Mouse (Mus musculus) lung, adult 18-20 months (tissue): ENCODE results near the gene Plpp1.

ENCODE experiments used
- DNase-seq, 2 experiments: peaks; one replicate each; pipeline ENCODE4 v3.0.0; 2022; ENCODE audit warnings: mixed read lengths in 2 of 2

Plpp1 gene

DNA sequence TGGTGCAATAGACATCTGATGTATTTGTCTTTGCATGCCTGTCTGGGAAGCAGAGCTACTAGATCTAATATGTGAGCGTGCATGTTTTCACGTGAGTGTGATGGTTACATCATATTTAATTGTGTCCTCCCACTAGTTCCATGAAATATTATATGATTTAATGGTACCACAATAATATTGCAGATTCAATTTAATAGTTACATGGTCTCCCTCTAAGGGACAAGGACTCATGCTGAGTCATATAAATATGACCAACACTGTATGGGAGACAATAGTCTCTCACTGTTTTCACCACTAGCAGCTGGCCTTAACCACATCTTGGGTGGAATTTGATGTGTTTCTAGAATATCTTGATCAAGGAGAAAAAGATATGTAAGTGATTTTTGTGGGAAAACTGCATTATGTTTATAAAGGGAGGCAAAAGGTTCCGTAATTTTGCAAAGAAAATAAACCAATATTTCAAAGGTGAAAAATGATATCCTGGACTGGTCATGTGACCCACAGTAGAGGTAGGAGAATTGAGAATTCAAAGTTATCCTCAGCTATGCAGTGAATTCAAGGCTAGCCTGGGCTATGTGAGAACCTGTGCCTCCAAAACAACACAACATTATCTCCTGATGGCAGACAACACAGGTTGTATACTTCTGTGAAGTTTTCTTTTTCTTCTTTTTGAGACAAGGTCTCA, 26.5 kb upstream of the Plpp1 start:
- no peak for DNase-seq

- no peak for DNase-seq
Measured at GRCm38 (mm10) chr13:112775856-112776255, 24.7 kb upstream of the Plpp1 start.

- no peak for DNase-seq
Measured at GRCm38 (mm10) chr13:112778407-112778806, 22.2 kb upstream of the Plpp1 start.

DNA sequence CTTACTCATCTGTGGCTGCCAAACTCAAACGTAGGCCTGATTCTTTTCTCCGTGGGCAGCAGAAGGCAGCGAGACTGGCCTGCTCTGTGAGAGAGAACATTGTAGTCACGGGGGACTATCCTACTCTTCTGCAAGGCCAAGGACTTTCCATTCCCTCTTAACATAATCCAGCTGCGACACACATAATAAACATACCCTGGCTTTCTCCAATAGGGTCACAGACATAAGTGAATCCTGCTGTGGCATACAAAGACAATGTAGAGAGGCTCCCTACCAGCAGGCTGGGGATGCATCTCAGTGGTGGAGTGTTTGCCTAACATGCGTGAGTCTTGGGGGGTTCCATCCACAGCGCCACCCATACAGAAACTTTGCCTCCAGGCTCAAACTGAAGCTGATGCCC, 15.3 kb upstream of the Plpp1 start:
- DNase-seq: no peak

- no peak for DNase-seq
Measured at GRCm38 (mm10) chr13:112786142-112786541, 14.4 kb upstream of the Plpp1 start.

DNA sequence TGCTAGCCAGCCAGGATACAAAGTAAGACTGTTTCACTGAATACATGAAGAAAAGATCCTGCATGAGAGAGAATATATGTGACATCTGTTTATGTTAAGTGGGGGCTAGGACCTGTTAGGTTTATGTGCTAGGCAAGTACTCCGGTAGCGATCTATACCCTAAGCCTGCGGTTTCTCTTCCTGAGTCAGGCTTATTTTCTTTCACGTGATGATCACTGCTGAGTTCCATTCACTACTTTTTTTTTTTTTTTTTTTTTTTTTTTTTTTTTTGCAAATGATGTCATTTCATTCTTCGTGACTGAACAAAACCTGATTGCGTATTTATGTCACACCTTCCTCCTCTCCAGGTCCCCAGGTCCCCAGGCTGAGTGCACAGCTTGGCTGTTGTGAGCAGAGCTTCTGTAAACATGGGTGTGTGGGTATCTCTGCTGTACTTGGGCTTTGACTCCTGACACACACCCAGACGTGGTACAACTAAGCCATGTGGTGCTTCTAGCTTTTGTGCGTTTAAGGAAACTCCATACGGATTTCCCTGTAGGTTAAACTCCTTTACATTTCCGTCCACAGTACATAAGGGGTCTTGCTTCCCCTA, 13.6 kb upstream of the Plpp1 start:
- DNase-seq: no peak

GRCm38 (mm10) chr13:112790774-112791173, 9.8 kb upstream of the Plpp1 start:
- no peak for DNase-seq

DNA sequence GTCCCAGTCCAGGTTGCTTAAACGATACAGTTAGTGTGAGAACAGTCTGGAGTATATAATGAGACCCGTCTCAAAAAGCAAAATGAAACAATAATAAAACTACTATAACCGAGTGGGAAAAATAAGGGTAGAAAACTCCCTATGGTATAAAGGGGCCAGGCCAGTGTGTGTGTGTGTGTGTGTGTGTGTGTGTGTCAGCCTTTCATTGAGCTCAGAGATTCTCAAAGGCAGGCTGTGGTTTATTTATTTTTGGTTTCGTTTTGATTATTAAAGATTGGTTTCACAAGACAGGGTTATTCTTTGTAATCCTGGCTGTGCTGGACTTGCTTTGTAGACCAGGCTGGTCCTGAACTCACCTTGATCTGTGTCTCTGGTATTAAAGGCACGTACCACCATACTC, 8.7 kb upstream of the Plpp1 start:
- DNase-seq: no peak

- DNase-seq: no peak
Measured at GRCm38 (mm10) chr13:112798243-112798952, 2.2 kb upstream of the Plpp1 start.

GRCm38 (mm10) chr13:112798953-112799305, 1.7 kb upstream of the Plpp1 start:
- no peak for DNase-seq

GRCm38 (mm10) chr13:112799721-112800241, 811 bp upstream of the Plpp1 start:
- DNase-seq: no peak

DNA sequence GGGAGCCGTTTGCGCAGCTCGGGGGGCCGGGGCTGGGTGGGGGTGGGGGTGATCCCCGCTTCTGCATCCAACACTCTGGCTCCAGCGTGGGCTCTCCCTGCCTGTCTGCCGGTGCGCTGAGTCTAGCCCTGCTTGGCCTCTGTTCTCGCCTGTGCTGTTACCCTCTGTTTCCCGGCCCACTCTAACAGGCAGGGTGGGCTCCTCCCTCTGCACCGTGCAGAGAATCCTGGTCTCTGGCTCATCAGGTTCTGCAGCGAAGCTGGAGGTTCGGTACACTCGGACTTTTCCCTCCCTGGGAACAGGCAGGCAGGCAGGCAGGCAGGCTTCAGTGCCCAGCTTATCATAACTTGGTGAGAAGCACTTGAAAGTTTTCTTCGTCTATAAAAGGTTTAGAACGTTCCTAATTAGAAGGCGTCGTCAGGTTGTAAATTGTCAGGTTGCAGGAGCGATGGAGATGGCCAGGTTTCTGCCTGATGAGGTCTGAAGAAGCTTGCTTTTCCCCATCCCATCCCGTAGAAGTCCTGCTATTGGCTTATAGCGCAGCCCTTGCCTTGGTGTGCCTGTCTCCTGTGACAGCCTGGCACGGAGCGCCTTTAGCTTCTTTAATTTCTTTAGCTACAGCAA, 901 bp downstream of the Plpp1 start:
- DNase-seq: peak; percentile 18 to 21

DNA sequence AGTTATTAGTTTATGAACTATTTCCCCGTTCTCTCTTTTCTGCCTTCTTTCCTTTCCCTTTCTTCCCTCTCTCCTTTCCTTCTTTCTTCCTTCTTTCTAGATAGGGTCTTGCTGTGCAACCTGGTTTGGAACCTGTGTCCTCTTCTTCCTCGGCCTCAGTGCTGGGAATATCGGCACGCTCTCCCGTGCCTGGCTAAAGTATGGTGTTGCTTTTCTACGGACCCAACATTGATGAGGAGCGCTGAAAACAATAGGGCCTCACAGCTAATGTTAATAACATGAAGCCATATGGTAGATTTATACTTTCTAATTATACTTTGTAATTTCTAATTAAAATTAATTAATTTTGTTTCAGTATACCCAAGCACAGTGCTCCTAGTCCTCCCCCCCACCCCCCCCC, 2.5 kb downstream of the Plpp1 start:
- DNase-seq: no peak

DNA sequence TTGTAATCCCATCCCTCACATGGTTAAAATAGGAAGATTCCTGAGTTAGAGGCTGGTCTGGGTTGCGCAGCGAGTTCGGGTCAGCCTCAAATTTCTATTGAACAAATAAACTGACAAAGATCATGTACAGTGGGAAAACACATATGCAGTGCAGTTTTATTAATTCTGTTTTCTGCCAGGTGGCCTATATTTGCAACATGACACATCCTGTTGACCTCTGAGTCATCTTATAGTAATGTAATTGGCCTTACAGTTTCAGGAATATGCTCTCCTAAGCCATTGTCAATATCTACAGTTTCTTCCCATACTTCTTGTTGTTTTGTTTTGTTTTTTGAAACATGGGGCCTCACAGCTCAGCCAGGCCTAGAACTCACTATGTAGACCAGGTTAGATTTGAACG, 3.1 kb downstream of the Plpp1 start:
- no peak for DNase-seq

DNA sequence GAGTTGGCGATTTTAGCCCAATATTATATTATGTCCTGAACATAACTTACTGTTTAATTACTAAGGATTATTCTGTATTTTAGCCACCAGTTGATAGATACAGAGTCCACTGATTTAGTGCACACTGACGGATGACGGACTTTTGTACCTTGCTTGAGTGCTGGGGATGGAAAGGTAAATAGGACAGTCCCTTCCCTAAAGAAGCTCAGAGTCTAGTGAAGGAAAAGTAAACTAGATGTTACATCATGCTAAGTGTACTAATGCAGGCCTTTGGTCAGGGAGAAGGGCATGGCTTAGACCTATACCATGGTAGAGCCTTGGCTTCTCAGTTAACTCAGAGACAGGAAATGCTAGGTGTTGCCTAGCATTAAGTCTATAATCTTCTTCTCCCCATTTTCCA, 4.9 kb downstream of the Plpp1 start:
- no peak for DNase-seq

DNA sequence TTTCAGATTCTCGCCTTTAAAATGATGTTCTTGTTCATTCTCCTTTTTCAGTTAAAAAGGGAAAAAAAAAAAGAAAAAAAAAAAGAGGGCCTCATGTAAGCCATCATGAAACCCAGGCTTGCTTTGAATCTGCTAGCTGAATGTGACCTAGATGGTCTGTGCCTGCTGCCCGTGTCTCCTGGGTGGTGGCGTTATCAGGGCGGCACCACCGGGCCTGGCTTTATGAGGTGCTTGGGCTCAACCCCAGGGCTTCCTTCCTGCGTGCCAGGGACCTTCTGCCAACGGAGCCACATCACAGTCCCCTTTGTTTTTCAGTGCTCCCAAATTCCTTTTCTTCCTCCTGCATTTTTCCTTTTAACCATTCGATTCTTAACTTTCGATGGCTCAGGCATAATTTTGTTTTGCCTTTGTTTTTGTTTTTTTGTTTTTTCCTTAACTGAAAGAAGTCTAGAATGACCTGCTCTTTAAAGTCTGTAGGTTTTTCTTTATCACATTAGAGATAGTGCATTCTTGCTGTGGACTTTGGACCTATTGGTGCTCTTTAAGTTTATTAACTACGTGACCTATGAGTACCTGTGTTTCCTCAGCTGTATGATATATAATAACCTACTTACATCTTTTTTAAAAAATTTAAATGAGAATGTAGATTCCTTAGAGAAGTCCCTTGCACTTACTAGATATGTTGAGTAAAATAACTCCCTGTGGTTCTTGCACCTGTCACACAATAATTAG, 7.5 kb downstream of the Plpp1 start:
- DNase-seq: peak; percentile 15 to 31

- DNase-seq: no peak
Measured at GRCm38 (mm10) chr13:112809504-112810247, 9.1 kb downstream of the Plpp1 start.

- DNase-seq: peak in 1 of 2 experiments; percentile 21
Measured at GRCm38 (mm10) chr13:112810248-112810645, 9.7 kb downstream of the Plpp1 start.

GRCm38 (mm10) chr13:112810751-112811150, 10.2 kb downstream of the Plpp1 start:
- DNase-seq: peak in 1 of 2 experiments; percentile 44

GRCm38 (mm10) chr13:112811708-112812403, 11.3 kb downstream of the Plpp1 start:
- no peak for DNase-seq

- DNase-seq: no peak
Measured at GRCm38 (mm10) chr13:112815996-112816395, 15.4 kb downstream of the Plpp1 start.
